Comparison of ENCODE assay signal across 8 mouse cellular contexts in the genomic region with DNA sequence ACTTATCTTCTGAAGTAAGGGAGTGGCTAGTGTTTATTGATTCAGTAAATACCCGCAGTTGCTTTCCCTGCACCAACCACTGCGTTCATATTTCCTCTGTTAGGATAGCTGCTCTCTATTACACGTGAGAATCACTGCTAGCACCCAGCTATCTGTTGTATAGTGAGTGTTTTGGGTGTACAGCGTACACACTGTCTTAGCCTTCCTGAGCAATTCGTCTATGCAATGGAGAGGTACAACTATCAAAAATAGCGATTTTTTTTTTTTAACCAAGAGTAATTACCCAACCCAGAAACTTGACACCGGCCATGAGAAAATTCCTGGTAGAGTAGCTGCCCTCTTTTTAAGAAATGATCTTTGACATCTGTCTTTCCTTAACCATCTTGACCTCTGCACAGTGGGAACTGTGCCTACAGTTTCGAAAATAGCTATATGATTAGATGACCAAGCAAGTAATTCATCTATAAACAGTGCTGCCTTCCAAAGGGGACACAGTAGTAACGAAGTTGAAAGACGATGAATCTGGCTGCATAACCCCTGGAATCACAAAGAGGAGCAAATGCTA. TPM values are rescaled to one million over a fixed set of nuclear protein-coding genes. Genes with fewer than 3 reads are reported as not detected.
DNase-seq lines count a peak whose midpoint lies in the region; ATAC-seq and TF ChIP-seq lines count a peak whose summit lies in the region.

No protein-coding gene starts in this region.

- H3K4me2 ChIP-seq in lung, embryonic 15.5 days: peak overlapping the region; percentile 70
- peak overlapping the region; percentile 88; the same call in 1 of the 2 replicates for H3K4me2 ChIP-seq in forebrain, embryonic 11.5 days (ENCODE audit: low read depth, low read length, severe bottlenecking)
- peak overlapping the region; percentile 89 for H3K4me2 ChIP-seq in limb, embryonic 14.5 days (replicated peaks; ENCODE audit: low read depth, low read length, severe bottlenecking)
- H3K4me2 ChIP-seq in stomach, embryonic 14.5 days (replicated peaks; ENCODE audit: low read depth, low read length): peak overlapping the region; percentile 84

- no peak for DNase-seq in lung, postnatal 10 days
- no peak for DNase-seq in forebrain, embryonic 11.5 days (ENCODE audit: low spot score)
- no peak for DNase-seq in limb, embryonic 14.5 days (ENCODE audit: low spot score)
- no peak for DNase-seq in adrenal gland, postnatal 10 days
- DNase-seq in adrenal gland, adult 8-10 months: no peak
- no peak for DNase-seq in layer of hippocampus, postnatal 14 days (ENCODE audit: low spot score in 2 of 2)

- peaks cover 35% of the 10 kb centered on the region for H3K4me1 ChIP-seq in lung, embryonic 15.5 days
- H3K4me1 ChIP-seq in forebrain, embryonic 11.5 days (replicated peaks; ENCODE audit: control insufficient read depth, insufficient read depth, low read length): peaks cover 5% of the 10 kb centered on the region; the same call in 1 of the 2 replicates
- H3K4me1 ChIP-seq in limb, embryonic 14.5 days (ENCODE audit: control insufficient read depth, insufficient read depth, low read length): peaks cover 26% of the 10 kb centered on the region
- peaks cover 28% of the 10 kb centered on the region for H3K4me1 ChIP-seq in stomach, embryonic 14.5 days (ENCODE audit: control insufficient read depth, insufficient read depth, low read length)

- ATAC-seq in lung, embryonic 15.5 days (ENCODE audit: borderline replicate concordance, extremely low read depth, low FRiP score, low TSS enrichment): no peak
- ATAC-seq in forebrain, embryonic 11.5 days (replicated peaks; ENCODE audit: low FRiP score): no peak
- no peak for ATAC-seq in limb, embryonic 14.5 days (ENCODE audit: low FRiP score, low read depth)
- no peak for ATAC-seq in stomach, embryonic 14.5 days (ENCODE audit: insufficient number of reproducible peaks, insufficient read depth, low FRiP score, low read depth)

- H3K36me3 ChIP-seq in lung, embryonic 15.5 days: no peaks in the 10 kb centered on the region
- no peaks in the 10 kb centered on the region for H3K36me3 ChIP-seq in forebrain, embryonic 11.5 days (ENCODE audit: control insufficient read depth, insufficient read depth, low read length)
- no peaks in the 10 kb centered on the region for H3K36me3 ChIP-seq in limb, embryonic 14.5 days (ENCODE audit: control insufficient read depth, insufficient read depth, low read length)
- H3K36me3 ChIP-seq in stomach, embryonic 14.5 days (ENCODE audit: control insufficient read depth, insufficient read depth, low read length): no peaks in the 10 kb centered on the region

- H3K27me3 ChIP-seq in lung, embryonic 15.5 days: no peaks in the 10 kb centered on the region
- H3K27me3 ChIP-seq in forebrain, embryonic 11.5 days (ENCODE audit: control insufficient read depth, insufficient read depth, low read length): no peaks in the 10 kb centered on the region
- no peaks in the 10 kb centered on the region for H3K27me3 ChIP-seq in limb, embryonic 14.5 days (ENCODE audit: control insufficient read depth, insufficient read depth, low read length)
- H3K27me3 ChIP-seq in stomach, embryonic 14.5 days (ENCODE audit: control insufficient read depth, insufficient read depth, low read length): no peaks in the 10 kb centered on the region

- H3K9ac ChIP-seq in lung, embryonic 15.5 days: peak overlapping the region; percentile 32; the same call in 1 of the 2 replicates
- H3K9ac ChIP-seq in forebrain, embryonic 11.5 days (ENCODE audit: low read length): no peak overlapping the region
- H3K9ac ChIP-seq in limb, embryonic 14.5 days (ENCODE audit: low read depth, low read length, severe bottlenecking): peak overlapping the region; percentile 77
- no peak overlapping the region for H3K9ac ChIP-seq in stomach, embryonic 14.5 days (replicated peaks; ENCODE audit: low read depth, low read length)

- 25% methylated on average over 10 of the region's 10 CpGs for WGBS in lung, embryonic 15.5 days
- 59% methylated on average over 10 of the region's 10 CpGs for whole genome bisulfite sequencing in forebrain, embryonic 11.5 days
- WGBS in limb, embryonic 14.5 days: 17% methylated on average over 10 of the region's 10 CpGs
- WGBS in stomach, embryonic 14.5 days: 22% methylated on average over 10 of the region's 10 CpGs

- H3K4me3 ChIP-seq in lung, embryonic 15.5 days: peak overlapping the region; percentile 79
- H3K4me3 ChIP-seq in forebrain, embryonic 11.5 days (ENCODE audit: low read depth, low read length): no peak overlapping the region
- peak overlapping the region; percentile 87 for H3K4me3 ChIP-seq in limb, embryonic 14.5 days (replicated peaks; ENCODE audit: low read length)
- peak overlapping the region; percentile 74 for H3K4me3 ChIP-seq in stomach, embryonic 14.5 days (ENCODE audit: low read depth, low read length)

- H3K9me3 ChIP-seq in lung, embryonic 15.5 days: no peaks in the 10 kb centered on the region
- no peaks in the 10 kb centered on the region for H3K9me3 ChIP-seq in forebrain, embryonic 11.5 days (ENCODE audit: control insufficient read depth, low read length)
- no peaks in the 10 kb centered on the region for H3K9me3 ChIP-seq in limb, embryonic 14.5 days (ENCODE audit: control insufficient read depth, low read length)
- no peaks in the 10 kb centered on the region for H3K9me3 ChIP-seq in stomach, embryonic 14.5 days (ENCODE audit: control insufficient read depth, low read depth, low read length)

- no peak for TF ChIP-seq POLR2A in limb, embryonic 14.5 days (IDR thresholded peaks at IDR 0.05; ENCODE audit: borderline replicate concordance, extremely low read depth, insufficient read depth, insufficient read length)

- H3K27ac ChIP-seq in lung, embryonic 15.5 days: peak overlapping the region; percentile 93
- no peak overlapping the region for H3K27ac ChIP-seq in forebrain, embryonic 11.5 days (ENCODE audit: low read depth, low read length)
- H3K27ac ChIP-seq in limb, embryonic 14.5 days (replicated peaks; ENCODE audit: low read depth, low read length): peak overlapping the region; percentile 90; the same call in 1 of the 2 replicates
- peak overlapping the region; percentile 95 for H3K27ac ChIP-seq in stomach, embryonic 14.5 days (ENCODE audit: low read length)

RNA-seq across cellular contexts. Expression of a gene that starts 1.1 kb away (rescaled TPM):
- polyA plus RNA-seq in lung, embryonic 15.5 days (2015; fragmentation: Nextera tagmentation; extraction: Ambion mirVana): 9.8 and 10.1 TPM in 2 replicates
- polyA plus RNA-seq in forebrain, embryonic 11.5 days (2014; fragmentation: Nextera tagmentation; extraction: Ambion mirVana): 8.5 and 8.8 TPM in 2 replicates
- polyA plus RNA-seq in limb, embryonic 14.5 days (2012; rRNA removed): 15.3 and 16.5 TPM in 2 replicates
- 12.3 and 13.0 TPM in 2 replicates for polyA plus RNA-seq in limb, embryonic 14.5 days (2014; fragmentation: Nextera tagmentation; extraction: Ambion mirVana)
- polyA plus RNA-seq in stomach, embryonic 14.5 days (2014; fragmentation: Nextera tagmentation; extraction: Ambion mirVana): 11.1 and 13.6 TPM in 2 replicates
- total RNA-seq in adrenal gland, postnatal 10 days (2021): 10 to 100 TPM; 11.6 to 11.9 TPM
- 10 to 100 TPM; 15.9 to 17.5 (median 15.9) TPM for total RNA-seq in adrenal gland, adult 8-10 months (2022)
- total RNA-seq in layer of hippocampus, postnatal 14 days (2021): 10 to 100 TPM; 16.5 to 20.8 TPM

Comparison
In these comparisons a context has a peak if more than half of its experiments do, and no peak if none do; other contexts are left out.
1. H3K9ac ChIP-seq: peak in lung, embryonic 15.5 days (single experiment) and limb, embryonic 14.5 days (single experiment); none in forebrain, embryonic 11.5 days (single experiment) and stomach, embryonic 14.5 days (single experiment).
2. Peak in every context shown above with its lines, with median percentiles within 50 percentile points of each other: H3K4me2 ChIP-seq.